Mouse (Mus musculus): ENCODE measurements at regions not wholly inside any gene's neighbourhood (a gene's known extent, or its start where the extent isn't known, plus 50 kb on each side); places are given as distances from the start of the nearest gene placed in this dataset.

GRCm38 (mm10) chr10:126619970-126620369 is 281.2 kb downstream of the Atp23 start:
- Histone ChIP-seq H3K27ac (replicated peaks) (no peak overlapping the region), H3K9ac (replicated peaks) (no peak overlapping the region)
- 22% methylated on average over 10 of the region's 10 CpGs for WGBS

GRCm38 (mm10) chr10:126612226-126612625 is 288.9 kb downstream of the Atp23 start:
- no peaks in the 10 kb centered on the region for H3K27me3 ChIP-seq (replicated peaks)
- 0 out of 2 replicates have a peak, but pooled peaks cover 3% of the 10 kb centered on the region for H3K4me1 ChIP-seq
- H3K4me3 ChIP-seq (replicated peaks), result no peak overlapping the region
- ATAC-seq (ENCODE audit: low FRiP score), result no peak
- no peak overlapping the region for H3K4me2 ChIP-seq
- no peaks in the 10 kb centered on the region for H3K36me3 ChIP-seq
- H3K27ac ChIP-seq (replicated peaks), result no peak overlapping the region
- 63% methylated on average over 4 of the region's 4 CpGs for WGBS
- H3K9me3 ChIP-seq (replicated peaks), result no peaks in the 10 kb centered on the region
- no peak overlapping the region for H3K9ac ChIP-seq (replicated peaks)

More at GRCm38 (mm10) chr10:126619970-126620369, 281.2 kb downstream of the Atp23 start:
- H3K4me2 ChIP-seq, result peak overlapping the region; percentile 27
- no peaks in the 10 kb centered on the region for H3K36me3 ChIP-seq
- no peaks in the 10 kb centered on the region for H3K27me3 ChIP-seq (replicated peaks)
- ATAC-seq (ENCODE audit: low FRiP score), result no peak
- no peak overlapping the region for H3K4me3 ChIP-seq (replicated peaks)
- no peaks in the 10 kb centered on the region for H3K9me3 ChIP-seq (replicated peaks)
- peaks cover 8% of the 10 kb centered on the region; the same call in 1 of the 2 replicates for H3K4me1 ChIP-seq

GRCm38 (mm10) chr10:126610506-126610905 is 290.6 kb downstream of the Atp23 start:
- Histone ChIP-seq H3K36me3 (no peaks in the 10 kb centered on the region), H3K27me3 (replicated peaks) (no peaks in the 10 kb centered on the region), H3K4me2 (no peak overlapping the region), H3K9me3 (replicated peaks) (no peaks in the 10 kb centered on the region), H3K4me1 (0 out of 2 replicates have a peak, but pooled peaks cover 2% of the 10 kb centered on the region), H3K27ac (replicated peaks) (no peak overlapping the region), H3K4me3 (replicated peaks) (no peak overlapping the region), H3K9ac (replicated peaks) (no peak overlapping the region)
- WGBS, result 50% methylated on average over 8 of the region's 8 CpGs
- ATAC-seq (ENCODE audit: low FRiP score), result no peak

- Histone ChIP-seq H3K27ac (replicated peaks) (no peak overlapping the region), H3K4me1 (no peaks in the 10 kb centered on the region), H3K4me2 (no peak overlapping the region), H3K9ac (replicated peaks) (no peak overlapping the region), H3K4me3 (replicated peaks) (no peak overlapping the region), H3K9me3 (replicated peaks) (no peaks in the 10 kb centered on the region), H3K27me3 (replicated peaks) (no peaks in the 10 kb centered on the region), H3K36me3 (no peaks in the 10 kb centered on the region)
- 96% methylated on average over 2 of the region's 2 CpGs for WGBS
- no peak for ATAC-seq (ENCODE audit: low FRiP score)
Measured at GRCm38 (mm10) chr10:126599686-126600085, 301.5 kb downstream of the Atp23 start.

- H3K27ac ChIP-seq (replicated peaks), result no peak overlapping the region
- no peak for ATAC-seq (ENCODE audit: low FRiP score)
Measured at GRCm38 (mm10) chr10:126568155-126568554, 333.0 kb downstream of the Atp23 start.

GRCm38 (mm10) chr10:126565326-126565725 is 335.8 kb downstream of the Atp23 start:
- Histone ChIP-seq H3K4me3 (replicated peaks) (no peak overlapping the region), H3K9ac (replicated peaks) (no peak overlapping the region), H3K4me2 (no peak overlapping the region), H3K9me3 (replicated peaks) (no peaks in the 10 kb centered on the region), H3K36me3 (no peaks in the 10 kb centered on the region), H3K27ac (replicated peaks) (no peak overlapping the region), H3K4me1 (no peaks in the 10 kb centered on the region), H3K27me3 (replicated peaks) (no peaks in the 10 kb centered on the region)
- ATAC-seq (ENCODE audit: low FRiP score), result no peak
- 85% methylated on average over 14 of the region's 14 CpGs for WGBS

More at GRCm38 (mm10) chr10:126568155-126568554, 333.0 kb downstream of the Atp23 start:
- no peaks in the 10 kb centered on the region for H3K9me3 ChIP-seq (replicated peaks)
- 50% methylated on average over 8 of the region's 8 CpGs for WGBS
- H3K4me2 ChIP-seq, result no peak overlapping the region
- H3K9ac ChIP-seq (replicated peaks), result no peak overlapping the region
- H3K4me1 ChIP-seq, result no peaks in the 10 kb centered on the region
- no peak overlapping the region for H3K4me3 ChIP-seq (replicated peaks)
- no peaks in the 10 kb centered on the region for H3K27me3 ChIP-seq (replicated peaks)
- H3K36me3 ChIP-seq, result no peaks in the 10 kb centered on the region

GRCm38 (mm10) chr10:126555080-126555479 is 346.1 kb downstream of the Atp23 start:
- Histone ChIP-seq H3K9ac (replicated peaks) (no peak overlapping the region), H3K9me3 (replicated peaks) (no peaks in the 10 kb centered on the region), H3K27me3 (replicated peaks) (no peaks in the 10 kb centered on the region), H3K27ac (replicated peaks) (no peak overlapping the region), H3K4me1 (no peaks in the 10 kb centered on the region), H3K4me3 (replicated peaks) (no peak overlapping the region), H3K4me2 (no peak overlapping the region), H3K36me3 (no peaks in the 10 kb centered on the region)
- 84% methylated on average over 7 of the region's 7 CpGs for WGBS
- ATAC-seq (ENCODE audit: low FRiP score), result no peak

- no peak overlapping the region for H3K27ac ChIP-seq (replicated peaks)
Measured at GRCm38 (mm10) chr10:126531950-126532349, 369.2 kb downstream of the Atp23 start.

GRCm38 (mm10) chr10:126531368-126531767 is 369.8 kb downstream of the Atp23 start:
- Histone ChIP-seq H3K36me3 (no peaks in the 10 kb centered on the region), H3K4me1 (0 out of 2 replicates have a peak, but pooled peaks cover 4% of the 10 kb centered on the region), H3K27me3 (replicated peaks) (no peaks in the 10 kb centered on the region), H3K4me2 (no peak overlapping the region), H3K9ac (replicated peaks) (no peak overlapping the region), H3K27ac (replicated peaks) (no peak overlapping the region), H3K9me3 (replicated peaks) (no peaks in the 10 kb centered on the region), H3K4me3 (replicated peaks) (no peak overlapping the region)
- ATAC-seq (ENCODE audit: low FRiP score), result no peak
- WGBS, result 51% methylated on average over 1 of the region's 1 CpGs

More at GRCm38 (mm10) chr10:126531950-126532349, 369.2 kb downstream of the Atp23 start:
- 40% methylated on average over 3 of the region's 3 CpGs for WGBS
- Histone ChIP-seq H3K36me3 (no peaks in the 10 kb centered on the region), H3K9me3 (replicated peaks) (no peaks in the 10 kb centered on the region), H3K4me3 (replicated peaks) (no peak overlapping the region), H3K27me3 (replicated peaks) (no peaks in the 10 kb centered on the region), H3K9ac (replicated peaks) (no peak overlapping the region), H3K4me1 (peaks cover 8% of the 10 kb centered on the region), H3K4me2 (no peak overlapping the region)
- ATAC-seq (ENCODE audit: low FRiP score), result no peak

- Histone ChIP-seq H3K9me3 (replicated peaks) (no peaks in the 10 kb centered on the region), H3K9ac (replicated peaks) (no peak overlapping the region), H3K4me1 (0 out of 2 replicates have a peak, but pooled peaks cover 4% of the 10 kb centered on the region), H3K4me3 (replicated peaks) (no peak overlapping the region), H3K27ac (replicated peaks) (no peak overlapping the region), H3K36me3 (no peaks in the 10 kb centered on the region), H3K27me3 (replicated peaks) (no peaks in the 10 kb centered on the region), H3K4me2 (no peak overlapping the region)
- 91% methylated on average over 2 of the region's 2 CpGs for WGBS
- no peak for ATAC-seq (ENCODE audit: low FRiP score)
Measured at GRCm38 (mm10) chr10:126528801-126529200, 372.4 kb downstream of the Atp23 start.

GRCm38 (mm10) chr10:126526186-126526585 is 375.0 kb downstream of the Atp23 start:
- Histone ChIP-seq H3K4me3 (replicated peaks) (no peak overlapping the region), H3K9me3 (replicated peaks) (no peaks in the 10 kb centered on the region), H3K9ac (replicated peaks) (no peak overlapping the region), H3K27ac (replicated peaks) (no peak overlapping the region), H3K27me3 (replicated peaks) (no peaks in the 10 kb centered on the region), H3K4me1 (peaks cover 11% of the 10 kb centered on the region; the same call in 1 of the 2 replicates), H3K4me2 (no peak overlapping the region), H3K36me3 (no peaks in the 10 kb centered on the region)
- WGBS, result 19% methylated on average over 5 of the region's 5 CpGs
- no peak for ATAC-seq (ENCODE audit: low FRiP score)

- Histone ChIP-seq H3K4me3 (replicated peaks) (no peak overlapping the region), H3K9me3 (replicated peaks) (no peaks in the 10 kb centered on the region), H3K27me3 (replicated peaks) (no peaks in the 10 kb centered on the region), H3K4me1 (peaks cover 11% of the 10 kb centered on the region; the same call in 1 of the 2 replicates), H3K27ac (replicated peaks) (no peak overlapping the region), H3K9ac (replicated peaks) (no peak overlapping the region), H3K36me3 (no peaks in the 10 kb centered on the region), H3K4me2 (no peak overlapping the region)
- ATAC-seq (ENCODE audit: low FRiP score), result no peak
- WGBS, result 43% methylated on average over 7 of the region's 7 CpGs
Measured at GRCm38 (mm10) chr10:126521836-126522815, 379.0 kb downstream of the Atp23 start.

All from neural tube, embryonic 15.5 days (tissue).